Mouse (Mus musculus) liver, embryonic 14.5 days (tissue): ENCODE measurements around the gene Lrrc8d.

Experiments used
- CTCF ChIP-seq: IDR thresholded peaks from 2 replicates; pipeline ENCODE4 v1.5.1; 2016; ENCODE audit warnings: antibody characterized with exemption, low read depth, control low read depth
- EP300 ChIP-seq: IDR thresholded peaks from 2 replicates; pipeline ENCODE4 v1.6.1; 2016; ENCODE audit warnings: antibody characterized with exemption, low read depth

- no peak for TF ChIP-seq CTCF
- no peak for TF ChIP-seq EP300
Observed at GRCm38 (mm10) chr5:105706635-105707034, 6.9 kb downstream of the Lrrc8d start.
